Mouse (Mus musculus) lung, embryonic 14.5 days (tissue): Measurements from ENCODE around the gene Hoxd11. TPM values are rescaled to one million over a fixed set of nuclear protein-coding genes. Genes with fewer than 3 reads are reported as not detected.

Experiments used
- ATAC-seq: fragments of 200-750 bp; cut with Nextera tagmentation; 2 replicates; pipeline ENCODE4 v1.8.0; 2017; ENCODE audit warnings: mild to moderate bottlenecking, moderate TSS enrichment, moderate library complexity; ENCODE audit not compliant: insufficient read depth
- DNase-seq: peaks from one replicate; pipeline ENCODE4 v3.0.0-alpha.2; 2015
- H3K27ac ChIP-seq: fragments of 300-500 bp; sonication (generic); 2 replicates; pipeline ENCODE4 v1.5.1; 2014; ENCODE audit warnings: low read depth, mild to moderate bottlenecking, moderate library complexity
- H3K27me3 ChIP-seq: fragments of 300-500 bp; sonication (generic); 2 replicates; pipeline ENCODE4 v1.6.1; 2014; ENCODE audit warnings: low read length, control low read depth; ENCODE audit not compliant: insufficient read depth
- H3K36me3 ChIP-seq: fragments of 300-500 bp; sonication (generic); 2 replicates; pipeline ENCODE4 v1.6.1; 2014; ENCODE audit warnings: control low read depth; ENCODE audit not compliant: insufficient read depth
- H3K4me1 ChIP-seq: fragments of 300-500 bp; sonication (generic); 2 replicates; pipeline ENCODE4 v1.6.1; 2014; ENCODE audit warnings: antibody characterized with exemption, control low read depth; ENCODE audit not compliant: insufficient read depth
- H3K4me2 ChIP-seq: fragments of 300-500 bp; sonication (generic); 2 replicates; pipeline ENCODE4 v1.6.1; 2014; ENCODE audit warnings: mild to moderate bottlenecking
- H3K4me3 ChIP-seq: fragments of 300-500 bp; sonication (generic); 2 replicates; pipeline ENCODE4 v1.5.1; 2014; ENCODE audit warnings: low read depth, low read length
- H3K9ac ChIP-seq: fragments of 300-500 bp; sonication (generic); 2 replicates; pipeline ENCODE4 v1.6.1; 2014
- H3K9me3 ChIP-seq: fragments of 300-500 bp; sonication (generic); 2 replicates; pipeline ENCODE4 v1.6.1; 2016; ENCODE audit warnings: low read depth, low read length, control low read depth
- CTCF ChIP-seq: IDR thresholded peaks from 2 replicates; pipeline ENCODE4 v1.5.1; 2016; ENCODE audit warnings: antibody characterized with exemption, low read depth
- WGBS: fragments of 180-500 bp; shearing (Covaris S2); extraction: QIAGEN DNeasy Blood & Tissue Kit; methylation state at CpG from one replicate; pipeline ENCODE4 v1.1.7; 2014; 5-methylcytosine and 5-hydroxymethylcytosine counted together
- polyA plus RNA-seq: library from polyadenylated mRNA; unstranded; fragments of >200 nt; fragmentation: Nextera tagmentation; extraction: Ambion mirVana; gene quantifications from 2 replicates; pipeline ENCODE4 v1.2.1, GENCODE M21; 2014

Gene Hoxd11
- polyA plus RNA-seq, 1 experiment from 2014 or later = not detected

DNA sequence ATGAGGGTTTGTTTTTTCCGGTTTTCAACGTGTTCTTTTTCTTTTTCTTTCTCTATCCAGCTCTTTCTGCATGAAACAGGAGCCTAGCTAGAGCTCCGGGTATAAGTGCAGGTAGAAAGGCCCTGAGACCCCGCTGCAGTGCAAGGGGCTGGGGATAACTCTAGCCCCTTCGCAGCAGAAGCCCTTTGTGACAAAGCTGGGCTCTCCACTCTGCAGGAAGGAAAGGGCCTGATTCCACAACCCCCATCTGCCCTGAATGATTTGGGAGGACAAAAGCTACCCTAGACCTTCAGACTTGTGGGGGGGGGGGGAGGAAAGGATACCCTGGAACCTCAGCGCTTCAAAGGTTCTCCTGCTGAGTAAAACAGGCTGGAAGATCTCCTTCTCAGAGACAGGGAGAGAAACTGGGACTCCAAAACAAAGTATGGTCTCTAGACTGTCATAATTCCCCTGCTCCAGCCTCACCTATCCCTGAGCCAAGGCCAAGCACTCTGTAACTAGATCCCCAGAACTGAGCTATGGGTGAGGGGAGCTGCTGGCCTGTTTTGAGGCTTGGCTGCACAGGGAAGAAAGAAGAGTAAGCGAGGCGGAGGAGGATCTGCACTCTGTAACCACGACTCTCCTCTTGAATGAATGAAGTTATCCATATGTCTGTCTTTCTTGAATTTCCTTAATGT, 2.8 kb upstream of the Hoxd11 start:
- peaks cover 100% of the 10 kb centered on the region for H3K27me3 ChIP-seq
- ATAC-seq (no peak), DNase-seq (no peak)
- H3K27ac ChIP-seq = no peak overlapping the region
- no peak overlapping the region for H3K4me3 ChIP-seq
- no peak overlapping the region for H3K4me2 ChIP-seq
- 4% methylated on average over 9 of the region's 9 CpGs for WGBS
- H3K9ac ChIP-seq = no peak overlapping the region
- no peak for TF ChIP-seq CTCF
- no peaks in the 10 kb centered on the region for H3K4me1 ChIP-seq
- no peaks in the 10 kb centered on the region for H3K9me3 ChIP-seq
- no peaks in the 10 kb centered on the region for H3K36me3 ChIP-seq

DNA sequence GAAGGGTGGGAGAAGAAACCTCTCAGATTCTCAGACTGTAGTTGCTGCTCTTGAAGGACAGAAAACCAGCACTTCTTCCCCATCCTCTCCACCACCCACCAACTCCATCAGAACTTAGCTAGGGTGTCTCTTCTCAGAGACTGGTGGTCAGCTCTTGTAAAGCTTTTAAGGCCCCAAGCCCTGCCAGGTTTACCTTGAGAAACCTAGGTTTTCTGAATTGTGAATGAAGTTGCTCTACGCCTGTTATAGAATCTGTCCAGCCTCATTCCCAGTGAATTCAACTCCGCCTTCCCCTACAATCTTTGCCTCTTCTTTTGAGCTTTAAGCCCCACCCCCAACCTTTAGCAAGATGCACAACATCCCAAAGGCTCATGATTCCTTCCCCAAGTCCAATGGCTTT, 2.3 kb upstream of the Hoxd11 start:
- Histone ChIP-seq H3K4me3 (no peak overlapping the region), H3K27me3 (peaks cover 100% of the 10 kb centered on the region), H3K4me1 (no peaks in the 10 kb centered on the region), H3K4me2 (no peak overlapping the region), H3K9me3 (no peaks in the 10 kb centered on the region), H3K27ac (no peak overlapping the region), H3K9ac (no peak overlapping the region), H3K36me3 (no peaks in the 10 kb centered on the region)
- ATAC-seq = no peak
- no peak for DNase-seq
- TF ChIP-seq CTCF = no peak
- WGBS = 14% methylated on average over 2 of the region's 2 CpGs

DNA sequence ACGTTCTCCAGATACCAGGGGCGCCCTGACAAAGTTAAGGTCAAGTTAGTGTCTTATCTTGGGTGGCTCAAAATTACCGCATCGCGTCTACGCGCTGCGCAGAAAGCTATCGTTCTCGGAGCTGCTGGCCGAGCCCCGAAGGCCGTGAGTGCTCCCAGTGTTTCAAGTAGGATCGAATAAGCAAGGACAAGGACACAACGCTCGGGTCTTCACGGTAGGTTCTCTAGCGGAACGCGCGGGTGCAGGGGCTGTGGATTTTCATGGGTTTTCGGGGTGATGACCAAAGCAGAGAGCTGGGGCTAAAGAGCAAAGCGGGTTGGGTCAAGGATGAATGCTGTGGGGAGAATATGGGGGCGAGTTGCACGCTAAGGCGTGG, 227 bp downstream of the Hoxd11 start:
- H3K27ac ChIP-seq = no peak overlapping the region
- WGBS = 1% methylated on average over 26 of the region's 26 CpGs
- H3K27me3 ChIP-seq = peaks cover 100% of the 10 kb centered on the region
- TF ChIP-seq CTCF = no peak
- no peaks in the 10 kb centered on the region for H3K36me3 ChIP-seq
- no peaks in the 10 kb centered on the region for H3K9me3 ChIP-seq
- no peak for DNase-seq
- no peak overlapping the region for H3K9ac ChIP-seq
- no peaks in the 10 kb centered on the region for H3K4me1 ChIP-seq
- no peak for ATAC-seq
- no peak overlapping the region; the same call in 1 of the 2 replicates for H3K4me2 ChIP-seq
- no peak overlapping the region; the same call in 1 of the 2 replicates for H3K4me3 ChIP-seq

- WGBS = under 1% methylated on average over 23 of the region's 23 CpGs
- H3K4me2 ChIP-seq = no peak overlapping the region; the same call in 1 of the 2 replicates
- H3K4me1 ChIP-seq = no peaks in the 10 kb centered on the region
These were observed 623 bp downstream of the Hoxd11 start for GRCm38 (mm10) chr2:74679980-74680379.

DNA sequence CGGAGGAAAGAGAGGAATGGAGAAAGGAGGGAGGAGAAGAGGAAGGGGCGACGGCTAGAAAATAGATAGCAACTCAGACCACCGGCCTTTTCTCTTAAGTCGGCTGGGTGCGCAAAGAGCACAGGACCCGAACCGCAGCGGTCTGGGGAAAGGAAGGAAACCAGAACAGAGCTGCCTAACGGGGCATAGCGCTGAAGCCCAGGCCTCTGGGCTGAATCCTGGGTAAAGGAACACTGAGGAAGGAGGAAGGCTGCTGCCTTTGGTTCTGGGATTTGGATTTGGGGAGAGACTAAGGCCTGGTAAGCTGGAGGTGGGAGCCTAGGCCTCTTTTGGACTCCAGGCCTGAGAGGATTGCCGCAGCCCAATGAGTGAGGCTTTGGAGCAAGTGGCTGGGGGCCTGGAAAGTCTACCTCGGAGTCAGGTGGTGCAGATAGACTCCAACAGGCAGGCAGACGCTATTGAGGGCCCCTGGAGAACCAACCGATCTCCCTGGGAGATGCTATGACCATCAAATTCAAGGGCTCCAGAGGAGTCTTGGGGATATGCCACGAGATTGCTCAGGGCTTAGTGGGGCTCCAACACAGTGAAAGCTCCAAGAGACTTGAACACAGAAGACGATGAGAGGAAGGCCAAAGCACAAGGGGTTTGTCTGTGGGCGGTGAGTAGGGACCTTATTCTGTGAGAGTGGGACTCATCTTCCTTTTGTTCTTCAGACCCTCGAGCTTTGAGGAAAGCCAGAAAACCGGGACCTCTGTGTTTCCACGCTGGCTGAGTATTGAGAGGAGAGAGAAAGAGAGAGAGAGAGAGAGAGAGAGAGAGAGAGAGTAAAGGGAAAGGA, 1.4 kb downstream of the Hoxd11 start:
- Histone ChIP-seq H3K9me3 (no peaks in the 10 kb centered on the region), H3K4me2 (no peak overlapping the region), H3K4me1 (no peaks in the 10 kb centered on the region), H3K9ac (no peak overlapping the region), H3K36me3 (no peaks in the 10 kb centered on the region), H3K4me3 (no peak overlapping the region), H3K27ac (no peak overlapping the region), H3K27me3 (peaks cover 100% of the 10 kb centered on the region)
- DNase-seq = no peak
- no peak for TF ChIP-seq CTCF
- no peak for ATAC-seq
- WGBS = 5% methylated on average over 21 of the region's 21 CpGs

More at GRCm38 (mm10) chr2:74679980-74680379, 623 bp downstream of the Hoxd11 start:
- H3K27ac ChIP-seq = no peak overlapping the region
- no peaks in the 10 kb centered on the region for H3K9me3 ChIP-seq
- H3K9ac ChIP-seq = no peak overlapping the region
- no peak for TF ChIP-seq CTCF
- H3K4me3 ChIP-seq = no peak overlapping the region; the same call in 1 of the 2 replicates
- peaks cover 100% of the 10 kb centered on the region for H3K27me3 ChIP-seq
- DNase-seq (no peak), ATAC-seq (no peak)
- no peaks in the 10 kb centered on the region for H3K36me3 ChIP-seq

DNA sequence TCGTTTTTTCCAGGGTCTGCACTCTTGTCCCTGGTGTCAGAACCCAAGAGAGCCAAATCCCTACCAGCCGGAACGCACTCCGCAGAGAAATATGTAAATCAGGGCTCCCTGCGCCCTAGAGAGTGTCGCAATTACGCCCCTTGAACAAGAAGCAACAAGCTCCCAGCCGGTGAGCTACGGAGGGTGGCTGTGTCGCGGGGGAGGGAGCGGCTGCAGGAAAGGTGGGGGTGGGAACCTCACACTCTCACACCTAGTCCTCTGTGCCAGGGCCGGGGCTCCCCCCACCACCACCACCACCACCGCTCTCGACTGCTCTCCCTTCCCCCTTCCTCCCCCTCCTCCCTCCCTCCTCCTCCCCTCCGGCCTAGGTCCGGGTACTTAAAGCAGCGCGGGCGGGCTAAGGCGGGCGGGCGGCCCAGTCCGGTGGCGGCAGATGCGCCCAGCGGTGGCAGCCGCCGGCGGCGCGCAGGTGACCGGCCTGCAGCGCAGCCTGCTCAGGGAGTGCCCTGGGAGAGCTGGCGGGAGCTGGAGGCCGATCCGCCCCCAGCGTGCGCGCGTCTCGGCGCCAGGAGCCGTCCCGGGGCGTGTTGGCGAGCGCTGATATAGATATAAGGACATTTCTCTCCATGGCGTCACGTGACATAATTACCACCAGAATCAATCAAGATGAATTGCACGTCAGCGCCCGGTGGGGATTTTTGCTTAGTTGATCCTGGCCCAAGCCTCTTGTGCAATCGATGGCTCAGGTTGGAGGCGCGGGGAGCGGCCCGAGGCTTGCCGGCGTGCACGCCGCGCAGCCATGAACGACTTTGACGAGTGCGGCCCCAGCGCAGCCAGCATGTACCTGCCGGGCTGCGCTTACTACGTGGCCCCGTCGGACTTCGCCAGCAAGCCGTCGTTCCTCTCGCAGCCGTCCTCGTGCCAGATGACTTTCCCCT, 2.5 kb downstream of the Hoxd11 start:
- peak; percentile 14; the same call in 1 of the 2 replicates for ATAC-seq
- DNase-seq = no peak
- no peak overlapping the region; the same call in 1 of the 2 replicates for H3K9ac ChIP-seq
- H3K4me3 ChIP-seq = peak overlapping the region; percentile 23
- H3K36me3 ChIP-seq = no peaks in the 10 kb centered on the region
- under 1% methylated on average over 76 of the region's 78 CpGs for WGBS
- TF ChIP-seq CTCF = no peak
- peaks cover 98% of the 10 kb centered on the region for H3K27me3 ChIP-seq
- no peaks in the 10 kb centered on the region for H3K9me3 ChIP-seq
- no peak overlapping the region for H3K27ac ChIP-seq
- H3K4me1 ChIP-seq = no peaks in the 10 kb centered on the region
- peak overlapping the region; percentile 44; the same call in 1 of the 2 replicates for H3K4me2 ChIP-seq
